Mouse (Mus musculus) neural tube, embryonic 14.5 days (tissue): ENCODE results near the gene Stx5a. TPM values are rescaled to one million over a fixed set of nuclear protein-coding genes. Genes with fewer than 3 reads are reported as not detected.

Source experiments
- ATAC-seq: fragments of 200-750 bp; cut with Nextera tagmentation; 2 replicates; pipeline ENCODE4 v1.8.0; 2017; ENCODE audit warnings: low read depth, mild to moderate bottlenecking, moderate TSS enrichment, moderate library complexity
- H3K27ac ChIP-seq: fragments of 300-500 bp; sonication (generic); 2 replicates; pipeline ENCODE4 v1.5.1; 2014; ENCODE audit warnings: low read depth, mild to moderate bottlenecking, control low read depth, low read length, moderate library complexity, mixed read lengths
- H3K27me3 ChIP-seq: fragments of 300-500 bp; sonication (generic); 2 replicates; pipeline ENCODE4 v1.6.1; 2014; ENCODE audit warnings: low read length; ENCODE audit not compliant: control insufficient read depth, insufficient read depth
- H3K36me3 ChIP-seq: fragments of 300-500 bp; sonication (generic); 2 replicates; pipeline ENCODE4 v1.6.1; 2014; ENCODE audit warnings: low read length, mixed read lengths; ENCODE audit not compliant: control insufficient read depth, insufficient read depth
- H3K4me1 ChIP-seq: fragments of 300-500 bp; sonication (generic); 2 replicates; pipeline ENCODE4 v1.6.1; 2014; ENCODE audit warnings: low read length; ENCODE audit not compliant: control insufficient read depth, insufficient read depth
- H3K4me2 ChIP-seq: fragments of 300-500 bp; sonication (generic); 2 replicates; pipeline ENCODE4 v1.6.1; 2014; ENCODE audit warnings: mild to moderate bottlenecking, low read depth, low read length, control low read depth
- H3K4me3 ChIP-seq: fragments of 300-500 bp; sonication (generic); 2 replicates; pipeline ENCODE4 v1.5.1; 2014; ENCODE audit warnings: low read depth, low read length, control low read depth, mixed read lengths
- H3K9ac ChIP-seq: fragments of 300-500 bp; sonication (generic); replicated peaks from 2 replicates; pipeline ENCODE4 v1.6.1; 2014; ENCODE audit warnings: low read depth, mild to moderate bottlenecking, control low read depth, low read length, mixed read lengths
- H3K9me3 ChIP-seq: fragments of 300-500 bp; sonication (generic); 2 replicates; pipeline ENCODE4 v1.6.1; 2016; ENCODE audit warnings: low read length; ENCODE audit not compliant: control insufficient read depth
- WGBS: fragments of 180-500 bp; shearing (Covaris S2); extraction: QIAGEN DNeasy Blood & Tissue Kit; methylation state at CpG from one replicate; pipeline ENCODE4 v1.1.7; 2014; 5-methylcytosine and 5-hydroxymethylcytosine counted together
- polyA plus RNA-seq: library from polyadenylated mRNA; unstranded; fragments of >200 nt; fragmentation: Nextera tagmentation; extraction: Ambion mirVana; gene quantifications from 2 replicates; pipeline ENCODE4 v1.2.1, GENCODE M21; 2014

Gene Stx5a
- polyA plus RNA-seq, 1 experiment from 2014 or later, result 115 TPM

GRCm38 (mm10) chr19:8734334-8734733, 6.9 kb upstream of the Stx5a start:
- WGBS, result 85% methylated on average over 3 of the region's 3 CpGs
- no peak for ATAC-seq
- Histone ChIP-seq H3K27ac (no peak overlapping the region), H3K4me1 (peaks cover 4% of the 10 kb centered on the region; the same call in 1 of the 2 replicates), H3K9ac (no peak overlapping the region), H3K9me3 (no peaks in the 10 kb centered on the region), H3K27me3 (no peaks in the 10 kb centered on the region), H3K36me3 (peaks cover 3% of the 10 kb centered on the region; the same call in 1 of the 2 replicates), H3K4me3 (no peak overlapping the region), H3K4me2 (no peak overlapping the region)

- under 1% methylated on average over 32 of the region's 32 CpGs for WGBS
- H3K36me3 ChIP-seq, result peaks cover 10% of the 10 kb centered on the region; the same call in 1 of the 2 replicates
- peak; percentile 93 for ATAC-seq
- peak within 1 kb of the TSS; percentile 95 for H3K4me2 ChIP-seq
- peak within 1 kb of the TSS; percentile 68 for H3K9ac ChIP-seq
- peaks cover 4% of the 10 kb centered on the region; the same call in 1 of the 2 replicates for H3K4me1 ChIP-seq
- H3K27ac ChIP-seq, result peak within 1 kb of the TSS; percentile 60
- H3K9me3 ChIP-seq, result no peaks in the 10 kb centered on the region
- H3K27me3 ChIP-seq, result no peaks in the 10 kb centered on the region
- H3K4me3 ChIP-seq, result peak within 1 kb of the TSS; percentile 83
Observed at GRCm38 (mm10) chr19:8735389-8736159, 5.6 kb upstream of the Stx5a start, which contains the start of gene Wdr74. Gene Wdr74, plus strand, starts transcription at chr19:8735827.

- WGBS, result 3% methylated on average over 11 of the region's 11 CpGs
- Histone ChIP-seq H3K4me2 (peak overlapping the region; percentile 95), H3K9ac (peak overlapping the region; percentile 68), H3K27ac (peak overlapping the region; percentile 60; the same call in 1 of the 2 replicates), H3K4me1 (peaks cover 8% of the 10 kb centered on the region; the same call in 1 of the 2 replicates), H3K36me3 (peaks cover 12% of the 10 kb centered on the region; the same call in 1 of the 2 replicates), H3K27me3 (no peaks in the 10 kb centered on the region), H3K9me3 (no peaks in the 10 kb centered on the region), H3K4me3 (peak overlapping the region; percentile 83)
- peak; percentile 29 for ATAC-seq
Observed at GRCm38 (mm10) chr19:8736160-8736467, 5.1 kb upstream of the Stx5a start.

GRCm38 (mm10) chr19:8738911-8739310, 2.3 kb upstream of the Stx5a start:
- Histone ChIP-seq H3K27me3 (no peaks in the 10 kb centered on the region), H3K36me3 (peaks cover 23% of the 10 kb centered on the region; the same call in 1 of the 2 replicates), H3K4me1 (peaks cover 15% of the 10 kb centered on the region), H3K9me3 (no peaks in the 10 kb centered on the region), H3K9ac (no peak overlapping the region), H3K4me3 (no peak overlapping the region), H3K27ac (no peak overlapping the region), H3K4me2 (no peak overlapping the region)
- 96% methylated on average over 7 of the region's 7 CpGs for WGBS
- no peak for ATAC-seq

GRCm38 (mm10) chr19:8739646-8740045, 1.6 kb upstream of the Stx5a start:
- Histone ChIP-seq H3K27ac (no peak overlapping the region), H3K4me2 (no peak overlapping the region), H3K9me3 (no peaks in the 10 kb centered on the region), H3K27me3 (no peaks in the 10 kb centered on the region), H3K9ac (no peak overlapping the region), H3K4me3 (no peak overlapping the region), H3K36me3 (peaks cover 28% of the 10 kb centered on the region), H3K4me1 (peaks cover 15% of the 10 kb centered on the region)
- WGBS, result 94% methylated on average over 6 of the region's 6 CpGs
- no peak for ATAC-seq

- H3K27ac ChIP-seq, result peak within 1 kb of the TSS; percentile 93
- ATAC-seq, result no peak; the same call in 1 of the 2 replicates
- H3K4me3 ChIP-seq, result peak within 1 kb of the TSS; percentile 83
- no peaks in the 10 kb centered on the region for H3K9me3 ChIP-seq
- peaks cover 35% of the 10 kb centered on the region for H3K36me3 ChIP-seq
- peak within 1 kb of the TSS; percentile 45 for H3K4me2 ChIP-seq
- peaks cover 11% of the 10 kb centered on the region for H3K4me1 ChIP-seq
- no peaks in the 10 kb centered on the region for H3K27me3 ChIP-seq
- H3K9ac ChIP-seq, result peak within 1 kb of the TSS; percentile 79
- 71% methylated on average over 14 of the region's 14 CpGs for WGBS
Observed at GRCm38 (mm10) chr19:8740603-8741002, 610 bp upstream of the Stx5a start, which contains the start of gene 1700092M07Rik. Gene 1700092M07Rik, plus strand, starts transcription at chr19:8740718.

GRCm38 (mm10) chr19:8742176-8742575, 963 bp downstream of the Stx5a start:
- Histone ChIP-seq H3K9ac (peak overlapping the region; percentile 79), H3K4me2 (peak overlapping the region; percentile 97), H3K4me1 (peaks cover 11% of the 10 kb centered on the region), H3K27ac (peak overlapping the region; percentile 93; the same call in 1 of the 2 replicates), H3K36me3 (peaks cover 49% of the 10 kb centered on the region), H3K9me3 (no peaks in the 10 kb centered on the region), H3K4me3 (peak overlapping the region; percentile 83), H3K27me3 (no peaks in the 10 kb centered on the region)
- 22% methylated on average over 14 of the region's 14 CpGs for WGBS
- ATAC-seq, result no peak

- H3K4me3 ChIP-seq, result no peak overlapping the region
- no peaks in the 10 kb centered on the region for H3K9me3 ChIP-seq
- no peak overlapping the region for H3K27ac ChIP-seq
- H3K36me3 ChIP-seq, result peaks cover 66% of the 10 kb centered on the region
- ATAC-seq, result no peak
- 100% methylated on average over 1 of the region's 1 CpGs for WGBS
- peaks cover 11% of the 10 kb centered on the region for H3K4me1 ChIP-seq
- no peak overlapping the region for H3K9ac ChIP-seq
- no peaks in the 10 kb centered on the region for H3K27me3 ChIP-seq
- H3K4me2 ChIP-seq, result no peak overlapping the region
Observed at GRCm38 (mm10) chr19:8745382-8745781, 4.2 kb downstream of the Stx5a start.

- Histone ChIP-seq H3K27me3 (no peaks in the 10 kb centered on the region), H3K4me1 (peaks cover 4% of the 10 kb centered on the region), H3K36me3 (peaks cover 74% of the 10 kb centered on the region), H3K9ac (no peak overlapping the region), H3K27ac (no peak overlapping the region), H3K4me3 (no peak overlapping the region), H3K4me2 (no peak overlapping the region), H3K9me3 (no peaks in the 10 kb centered on the region)
- WGBS, result 68% methylated on average over 2 of the region's 2 CpGs
- no peak for ATAC-seq
Observed at GRCm38 (mm10) chr19:8747368-8747767, 6.2 kb downstream of the Stx5a start.
